ENCODE assay signal across 8 mouse cellular contexts in the genomic region with DNA sequence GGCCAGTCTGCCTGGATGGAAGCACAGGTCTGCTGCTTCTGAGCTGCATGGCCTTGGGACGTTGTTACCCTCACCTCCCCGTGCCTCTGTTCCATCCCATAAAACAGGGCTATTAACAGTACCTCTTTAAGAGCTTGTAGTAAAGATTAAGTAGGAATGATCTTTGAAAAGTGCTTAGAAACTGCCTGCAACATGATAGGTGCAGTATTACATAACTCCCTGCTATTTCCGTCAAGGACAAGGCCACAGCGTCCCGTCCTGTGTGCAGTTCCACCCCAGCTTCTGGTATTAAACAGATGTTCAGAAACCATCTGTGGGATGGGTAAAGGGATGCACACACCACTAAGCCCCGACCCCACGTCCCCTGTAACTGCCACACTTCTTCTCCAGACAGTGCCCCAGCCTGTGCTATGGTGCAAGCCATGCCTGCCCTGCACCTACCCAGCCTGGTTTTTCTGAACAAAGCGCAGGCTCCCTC.
DNase-seq lines count a peak whose midpoint lies in the region; ATAC-seq lines count a peak whose summit lies in the region.
"Had no signal": no experiment of that assay in that cellular context is flagged by ENCODE, and none has a peak within 500 bp of the region (broad histone marks: within the 10 kb centered on the region; RNA-seq: fewer than 3 reads in every experiment).

No protein-coding gene starts in this region.

- peak; percentile 39; the same call in 1 of the 2 replicates for ATAC-seq in liver, embryonic 13.5 days (ENCODE audit: low read depth)
- no peak for ATAC-seq in liver, embryonic 11.5 days (replicated peaks; ENCODE audit: low FRiP score)
- ATAC-seq in common myeloid progenitor, adult 5-6 weeks (replicated peaks; ENCODE audit: low read depth, poor library complexity, severe bottlenecking), result peak; percentile 79
- ATAC-seq in heart, embryonic 11.5 days (replicated peaks; ENCODE audit: insufficient number of reproducible peaks, low FRiP score, low TSS enrichment), result no peak
- no peak for ATAC-seq in CD4-positive, CD25-positive, alpha-beta regulatory T cell, adult 4 months

- H3K9me3 ChIP-seq in liver, embryonic 13.5 days (replicated peaks), result no peaks in the 10 kb centered on the region
- H3K9me3 ChIP-seq in liver, embryonic 11.5 days (ENCODE audit: control insufficient read depth, low read length), result no peaks in the 10 kb centered on the region
- no peaks in the 10 kb centered on the region for H3K9me3 ChIP-seq in heart, embryonic 11.5 days (replicated peaks; ENCODE audit: control insufficient read depth, low read length)

- no peaks in the 10 kb centered on the region for H3K27me3 ChIP-seq in liver, embryonic 13.5 days
- H3K27me3 ChIP-seq in liver, embryonic 11.5 days (replicated peaks; ENCODE audit: control insufficient read depth, insufficient read depth, low read length), result no peaks in the 10 kb centered on the region
- H3K27me3 ChIP-seq in heart, embryonic 11.5 days (ENCODE audit: control insufficient read depth, insufficient read depth, low read length), result no peaks in the 10 kb centered on the region

- no peak overlapping the region for H3K4me3 ChIP-seq in liver, embryonic 13.5 days (replicated peaks)
- no peak overlapping the region for H3K4me3 ChIP-seq in liver, embryonic 11.5 days (ENCODE audit: low read depth, low read length)
- no peak overlapping the region for H3K4me3 ChIP-seq in heart, embryonic 11.5 days (ENCODE audit: low read depth, low read length)

- 53% methylated on average over 8 of the region's 8 CpGs for WGBS in liver, embryonic 13.5 days (ENCODE audit: insufficient replicate concordance)
- 64% methylated on average over 8 of the region's 8 CpGs for WGBS in liver, embryonic 11.5 days
- 49% methylated on average over 8 of the region's 8 CpGs for WGBS in heart, embryonic 11.5 days (ENCODE audit: insufficient replicate concordance)

- no peaks in the 10 kb centered on the region for H3K36me3 ChIP-seq in liver, embryonic 13.5 days
- no peaks in the 10 kb centered on the region for H3K36me3 ChIP-seq in liver, embryonic 11.5 days (ENCODE audit: control insufficient read depth, insufficient read depth, low read length)
- H3K36me3 ChIP-seq in heart, embryonic 11.5 days (ENCODE audit: control insufficient read depth, insufficient read depth, low read length), result no peaks in the 10 kb centered on the region

- no peak overlapping the region for H3K4me2 ChIP-seq in liver, embryonic 13.5 days
- no peak overlapping the region for H3K4me2 ChIP-seq in liver, embryonic 11.5 days
- no peak overlapping the region for H3K4me2 ChIP-seq in heart, embryonic 11.5 days

- no peak overlapping the region for H3K27ac ChIP-seq in liver, embryonic 13.5 days
- no peak overlapping the region for H3K27ac ChIP-seq in liver, embryonic 11.5 days (ENCODE audit: low read depth, low read length)
- H3K27ac ChIP-seq in heart, embryonic 11.5 days (ENCODE audit: low read depth, low read length), result peak overlapping the region; percentile 74

- peaks cover 21% of the 10 kb centered on the region for H3K4me1 ChIP-seq in liver, embryonic 13.5 days (replicated peaks)
- peaks cover 5% of the 10 kb centered on the region for H3K4me1 ChIP-seq in liver, embryonic 11.5 days (replicated peaks; ENCODE audit: control insufficient read depth, insufficient read depth, low read length)
- H3K4me1 ChIP-seq in heart, embryonic 11.5 days (ENCODE audit: control insufficient read depth, insufficient read depth, low read length), result peaks cover 50% of the 10 kb centered on the region

- no peak overlapping the region for H3K9ac ChIP-seq in liver, embryonic 13.5 days
- H3K9ac ChIP-seq in liver, embryonic 11.5 days (ENCODE audit: low read depth, low read length), result no peak overlapping the region
- 0 out of 2 replicates have a peak overlapping the region, but pooled peaks have one; percentile 12 for H3K9ac ChIP-seq in heart, embryonic 11.5 days (ENCODE audit: low read depth, low read length)

- no peak for DNase-seq in liver, embryonic 13.5 days
- no peak for DNase-seq in liver, embryonic 11.5 days (ENCODE audit: low spot score)
- DNase-seq in lung, postnatal 25 days (ENCODE audit: low spot score), result peak; percentile 48
- no peak for DNase-seq in thymus, adult 18-20 months
- DNase-seq: cerebellum, postnatal 10 days had no signal

Comparison
In these comparisons a context has a peak if more than half of its experiments do, and no peak if none do; other contexts are left out.
1. ATAC-seq: peak in liver, embryonic 13.5 days (single experiment) and common myeloid progenitor, adult 5-6 weeks (single experiment); none in liver, embryonic 11.5 days (single experiment), heart, embryonic 11.5 days (single experiment) and CD4-positive, CD25-positive, alpha-beta regulatory T cell, adult 4 months (single experiment).